Mouse (Mus musculus) kidney, embryonic 16.5 days (tissue): ENCODE measurements around the gene Thbs4. TPM values are rescaled to one million over a fixed set of nuclear protein-coding genes. Genes with fewer than 3 reads are reported as not detected.

Experiments used
- ATAC-seq: fragments of 200-750 bp; cut with Nextera tagmentation; 2 replicates; pipeline ENCODE4 v1.8.0; 2017; ENCODE audit warnings: moderate TSS enrichment; ENCODE audit not compliant: low FRiP score, low TSS enrichment
- H3K27ac ChIP-seq: fragments of 300-500 bp; sonication (generic); 2 replicates; pipeline ENCODE4 v1.5.1; 2014; ENCODE audit warnings: low read length
- H3K27me3 ChIP-seq: fragments of 300-500 bp; sonication (generic); 2 replicates; pipeline ENCODE4 v1.6.1; 2014; ENCODE audit warnings: low read length, control low read depth, mixed read lengths; ENCODE audit not compliant: insufficient read depth
- H3K36me3 ChIP-seq: fragments of 300-500 bp; sonication (generic); 2 replicates; pipeline ENCODE4 v1.6.1; 2014; ENCODE audit warnings: low read length, control low read depth, mixed read lengths; ENCODE audit not compliant: insufficient read depth
- H3K4me1 ChIP-seq: fragments of 300-500 bp; sonication (generic); 2 replicates; pipeline ENCODE4 v1.6.1; 2014; ENCODE audit warnings: low read length, control low read depth, mixed read lengths; ENCODE audit not compliant: insufficient read depth
- H3K4me2 ChIP-seq: fragments of 300-500 bp; sonication (generic); replicated peaks from 2 replicates; pipeline ENCODE4 v1.6.1; 2014; ENCODE audit warnings: low read depth, low read length
- H3K4me3 ChIP-seq: fragments of 300-500 bp; sonication (generic); 2 replicates; pipeline ENCODE4 v1.5.1; 2014; ENCODE audit warnings: mild to moderate bottlenecking, low read length
- H3K9ac ChIP-seq: fragments of 300-500 bp; sonication (generic); replicated peaks from 2 replicates; pipeline ENCODE4 v1.6.1; 2014; ENCODE audit warnings: low read length
- H3K9me3 ChIP-seq: fragments of 300-500 bp; sonication (generic); 2 replicates; pipeline ENCODE4 v1.6.1; 2016; ENCODE audit warnings: low read length, control low read depth
- WGBS: fragments of 180-500 bp; shearing (Covaris S2); extraction: QIAGEN DNeasy Blood & Tissue Kit; methylation state at CpG from one replicate; pipeline ENCODE4 v1.1.7; 2014; 5-methylcytosine and 5-hydroxymethylcytosine counted together
- polyA plus RNA-seq: library from polyadenylated mRNA; unstranded; fragments of >200 nt; fragmentation: Nextera tagmentation; extraction: Ambion mirVana; gene quantifications from 2 replicates; pipeline ENCODE4 v1.2.1, GENCODE M21; 2015

The Thbs4 gene
- polyA plus RNA-seq, 1 experiment from 2014 or later, result 2.1 TPM

- peaks cover 21% of the 10 kb centered on the region for H3K27me3 ChIP-seq
- H3K4me1 ChIP-seq, result peaks cover 7% of the 10 kb centered on the region
- no peak overlapping the region for H3K9ac ChIP-seq
- no peaks in the 10 kb centered on the region for H3K36me3 ChIP-seq
- no peak for ATAC-seq
- H3K4me2 ChIP-seq, result no peak overlapping the region
- H3K4me3 ChIP-seq, result no peak overlapping the region
- H3K27ac ChIP-seq, result no peak overlapping the region
- H3K9me3 ChIP-seq, result no peaks in the 10 kb centered on the region
- 71% methylated on average over 8 of the region's 8 CpGs for WGBS
Observed at GRCm38 (mm10) chr13:92793636-92794035, 982 bp downstream of the Thbs4 start.

GRCm38 (mm10) chr13:92791474-92791873 is 3.1 kb downstream of the Thbs4 start:
- peaks cover 21% of the 10 kb centered on the region for H3K27me3 ChIP-seq
- no peaks in the 10 kb centered on the region for H3K36me3 ChIP-seq
- no peak overlapping the region for H3K4me3 ChIP-seq
- H3K27ac ChIP-seq, result no peak overlapping the region
- WGBS, result 86% methylated on average over 7 of the region's 7 CpGs
- H3K4me2 ChIP-seq, result no peak overlapping the region
- no peak overlapping the region for H3K9ac ChIP-seq
- ATAC-seq, result no peak
- H3K9me3 ChIP-seq, result no peaks in the 10 kb centered on the region
- H3K4me1 ChIP-seq, result peaks cover 7% of the 10 kb centered on the region

GRCm38 (mm10) chr13:92784311-92784710 is 10.3 kb downstream of the Thbs4 start:
- 91% methylated on average over 3 of the region's 3 CpGs for WGBS
- no peak overlapping the region for H3K4me3 ChIP-seq
- H3K36me3 ChIP-seq, result no peaks in the 10 kb centered on the region
- no peak overlapping the region for H3K9ac ChIP-seq
- H3K4me2 ChIP-seq, result no peak overlapping the region
- no peaks in the 10 kb centered on the region for H3K4me1 ChIP-seq
- H3K9me3 ChIP-seq, result no peaks in the 10 kb centered on the region
- ATAC-seq, result no peak
- H3K27me3 ChIP-seq, result no peaks in the 10 kb centered on the region
- no peak overlapping the region for H3K27ac ChIP-seq

GRCm38 (mm10) chr13:92783551-92783950 is 11.1 kb downstream of the Thbs4 start:
- no peak overlapping the region for H3K9ac ChIP-seq
- H3K4me1 ChIP-seq, result no peaks in the 10 kb centered on the region; the same call in 1 of the 2 replicates
- no peak overlapping the region for H3K4me3 ChIP-seq
- no peaks in the 10 kb centered on the region for H3K9me3 ChIP-seq
- WGBS, result 87% methylated on average over 4 of the region's 4 CpGs
- H3K27ac ChIP-seq, result no peak overlapping the region
- H3K36me3 ChIP-seq, result no peaks in the 10 kb centered on the region
- no peaks in the 10 kb centered on the region for H3K27me3 ChIP-seq
- H3K4me2 ChIP-seq, result no peak overlapping the region
- no peak for ATAC-seq

GRCm38 (mm10) chr13:92780927-92781326 is 13.7 kb downstream of the Thbs4 start:
- no peaks in the 10 kb centered on the region for H3K27me3 ChIP-seq
- H3K9ac ChIP-seq, result no peak overlapping the region
- ATAC-seq, result no peak
- no peaks in the 10 kb centered on the region for H3K9me3 ChIP-seq
- no peaks in the 10 kb centered on the region for H3K36me3 ChIP-seq
- H3K4me2 ChIP-seq, result no peak overlapping the region
- no peak overlapping the region for H3K4me3 ChIP-seq
- no peak overlapping the region for H3K27ac ChIP-seq
- H3K4me1 ChIP-seq, result no peaks in the 10 kb centered on the region; the same call in 1 of the 2 replicates
- 68% methylated on average over 8 of the region's 8 CpGs for WGBS

GRCm38 (mm10) chr13:92780076-92780475 is 14.5 kb downstream of the Thbs4 start:
- Histone ChIP-seq H3K4me2 (no peak overlapping the region), H3K36me3 (no peaks in the 10 kb centered on the region), H3K27ac (no peak overlapping the region), H3K4me1 (no peaks in the 10 kb centered on the region; the same call in 1 of the 2 replicates), H3K4me3 (no peak overlapping the region), H3K27me3 (no peaks in the 10 kb centered on the region), H3K9ac (no peak overlapping the region), H3K9me3 (no peaks in the 10 kb centered on the region)
- WGBS, result 63% methylated on average over 4 of the region's 4 CpGs
- ATAC-seq, result no peak

- no peaks in the 10 kb centered on the region; the same call in 1 of the 2 replicates for H3K4me1 ChIP-seq
- WGBS, result 51% methylated on average over 7 of the region's 7 CpGs
- H3K9me3 ChIP-seq, result no peaks in the 10 kb centered on the region
- H3K27ac ChIP-seq, result no peak overlapping the region
- H3K9ac ChIP-seq, result no peak overlapping the region
- no peak overlapping the region for H3K4me2 ChIP-seq
- no peaks in the 10 kb centered on the region for H3K36me3 ChIP-seq
- no peaks in the 10 kb centered on the region for H3K27me3 ChIP-seq
- H3K4me3 ChIP-seq, result no peak overlapping the region
- no peak for ATAC-seq
Observed at GRCm38 (mm10) chr13:92778642-92779041, 16.0 kb downstream of the Thbs4 start.

- Histone ChIP-seq H3K27me3 (no peaks in the 10 kb centered on the region), H3K36me3 (no peaks in the 10 kb centered on the region), H3K27ac (no peak overlapping the region), H3K9me3 (no peaks in the 10 kb centered on the region), H3K9ac (no peak overlapping the region), H3K4me2 (no peak overlapping the region), H3K4me3 (no peak overlapping the region), H3K4me1 (no peaks in the 10 kb centered on the region; the same call in 1 of the 2 replicates)
- ATAC-seq, result no peak
- 80% methylated on average over 7 of the region's 7 CpGs for WGBS
Observed at GRCm38 (mm10) chr13:92775916-92776315, 18.7 kb downstream of the Thbs4 start.

- Histone ChIP-seq H3K4me3 (no peak overlapping the region), H3K27me3 (no peaks in the 10 kb centered on the region), H3K9me3 (no peaks in the 10 kb centered on the region), H3K4me1 (no peaks in the 10 kb centered on the region; the same call in 1 of the 2 replicates), H3K9ac (no peak overlapping the region), H3K27ac (no peak overlapping the region), H3K4me2 (no peak overlapping the region), H3K36me3 (no peaks in the 10 kb centered on the region)
- WGBS, result 93% methylated on average over 9 of the region's 9 CpGs
- ATAC-seq, result no peak
Observed at GRCm38 (mm10) chr13:92774887-92775286, 19.7 kb downstream of the Thbs4 start.

- no peak overlapping the region for H3K9ac ChIP-seq
- no peak overlapping the region for H3K27ac ChIP-seq
- ATAC-seq, result no peak
- H3K27me3 ChIP-seq, result no peaks in the 10 kb centered on the region
- WGBS, result 73% methylated on average over 8 of the region's 8 CpGs
- H3K4me3 ChIP-seq, result no peak overlapping the region
- H3K4me2 ChIP-seq, result no peak overlapping the region
- H3K4me1 ChIP-seq, result no peaks in the 10 kb centered on the region
- no peaks in the 10 kb centered on the region for H3K9me3 ChIP-seq
- H3K36me3 ChIP-seq, result no peaks in the 10 kb centered on the region
Observed at GRCm38 (mm10) chr13:92772500-92772899, 22.1 kb downstream of the Thbs4 start.
